In the genomic region with DNA sequence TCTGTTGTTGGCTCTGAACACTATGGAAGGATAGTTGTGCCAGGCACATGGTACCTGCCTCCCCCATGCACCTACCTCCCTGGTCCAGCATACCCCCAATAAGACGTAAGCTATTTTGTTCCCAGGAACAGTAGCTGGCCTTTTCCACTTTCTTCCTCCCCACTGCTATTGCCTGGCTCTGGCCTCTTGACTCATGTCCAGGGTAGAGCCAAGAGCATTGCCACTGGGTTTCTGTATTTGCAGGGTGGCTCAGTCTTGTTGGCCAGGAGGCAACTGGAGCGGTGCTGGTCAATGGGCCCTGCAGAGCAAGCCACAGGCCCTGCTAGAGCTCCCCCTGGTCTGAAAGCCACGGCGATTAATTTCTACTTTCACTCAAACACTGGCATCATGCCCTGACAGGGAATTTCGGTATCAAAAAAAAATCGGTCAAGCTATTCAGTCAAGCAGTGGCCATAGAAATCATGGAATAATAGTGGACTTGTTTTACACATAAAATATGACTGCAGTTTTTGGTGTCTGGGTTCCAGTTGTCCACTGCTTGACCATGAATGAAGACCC, we compare ENCODE assay signal across 26 mouse cellular contexts.
DNase-seq lines count a peak whose midpoint lies in the region; ATAC-seq lines count a peak whose summit lies in the region.
"Had no signal": no experiment of that assay in that cellular context is flagged by ENCODE, and none has a peak within 500 bp of the region (broad histone marks: within the 10 kb centered on the region; RNA-seq: fewer than 3 reads in every experiment).

No protein-coding gene starts in this region.

- no peak overlapping the region for H3K9ac ChIP-seq in heart, embryonic 12.5 days
- H3K9ac ChIP-seq: embryonic facial prominence, embryonic 15.5 days; forebrain, embryonic 15.5 days; liver, embryonic 13.5 days; midbrain, embryonic 12.5 days; neural tube, embryonic 12.5 days had no signal

- peak; percentile 18 for DNase-seq in cerebellum, adult 11-12 months
- no peak for DNase-seq in heart, adult 8-10 months (ENCODE audit: low spot score)
- DNase-seq in left cerebral cortex, postnatal 4 days = peak; percentile 34
- no peak for DNase-seq in left cerebral cortex, adult 9 months (ENCODE audit: low spot score in 2 of 2)
- DNase-seq in fibroblast of lung, adult 2 months (ENCODE audit: low read depth) = peak; percentile 75
- DNase-seq: cerebellum, adult 8-10 months; gastrocnemius, postnatal 14 days; kidney, adult 9 months; kidney, postnatal 25 days; layer of hippocampus, adult 9-11 months; liver, embryonic 13.5 days; lung, adult 2 months; lung, postnatal 14 days; retina, postnatal 1 day; right cerebral cortex, postnatal 25 days; spleen, adult 18-20 months had no signal

- no peak overlapping the region for H3K4me2 ChIP-seq in heart, embryonic 12.5 days
- H3K4me2 ChIP-seq: embryonic facial prominence, embryonic 15.5 days; forebrain, embryonic 15.5 days; liver, embryonic 13.5 days; midbrain, embryonic 12.5 days; neural tube, embryonic 12.5 days had no signal

- ATAC-seq in cerebellum, adult (ENCODE audit: insufficient number of reproducible peaks, low FRiP score, low TSS enrichment) = no peak
- no peak for ATAC-seq in heart, embryonic 12.5 days (ENCODE audit: insufficient number of reproducible peaks, low FRiP score)
- ATAC-seq: CD4-positive, CD25-positive, alpha-beta regulatory T cell, adult 4 months; forebrain, embryonic 15.5 days; hindbrain, embryonic 16.5 days; intestine, embryonic 16.5 days had no signal

- H3K4me3 ChIP-seq in heart, embryonic 12.5 days = no peak overlapping the region
- H3K4me3 ChIP-seq: embryonic facial prominence, embryonic 15.5 days; forebrain, embryonic 15.5 days; left cerebral cortex, adult 2 months; liver, embryonic 13.5 days; midbrain, embryonic 12.5 days; neural tube, embryonic 12.5 days had no signal

- H3K9me3 ChIP-seq in heart, embryonic 12.5 days (replicated peaks) = 0 out of 2 replicates have a peak, but pooled peaks cover 4% of the 10 kb centered on the region
- H3K9me3 ChIP-seq: embryonic facial prominence, embryonic 15.5 days; forebrain, embryonic 15.5 days; liver, embryonic 13.5 days; midbrain, embryonic 12.5 days; neural tube, embryonic 12.5 days had no signal

- H3K36me3 ChIP-seq in heart, embryonic 12.5 days = peaks cover 5% of the 10 kb centered on the region
- H3K36me3 ChIP-seq: embryonic facial prominence, embryonic 15.5 days; forebrain, embryonic 15.5 days; liver, embryonic 13.5 days; midbrain, embryonic 12.5 days; neural tube, embryonic 12.5 days had no signal

- H3K27me3 ChIP-seq in heart, embryonic 12.5 days (replicated peaks) = no peaks in the 10 kb centered on the region
- H3K27me3 ChIP-seq: embryonic facial prominence, embryonic 15.5 days; forebrain, embryonic 15.5 days; neural tube, embryonic 12.5 days had no signal

- H3K4me1 ChIP-seq in heart, embryonic 12.5 days (replicated peaks) = peaks cover 81% of the 10 kb centered on the region

- H3K27ac ChIP-seq in heart, embryonic 12.5 days (ENCODE audit: poor library complexity, severe bottlenecking) = 0 out of 2 replicates have a peak overlapping the region, but pooled peaks have one; percentile 30
- H3K27ac ChIP-seq: embryonic facial prominence, embryonic 15.5 days; forebrain, embryonic 15.5 days; left cerebral cortex, adult 2 months; liver, embryonic 13.5 days; midbrain, embryonic 12.5 days; neural tube, embryonic 12.5 days had no signal

- intact Hi-C loops in left cerebral cortex, postnatal 4 days (cut with DNase I) = no loop called here

- WGBS in heart, embryonic 12.5 days = 86% methylated on average over 6 of the region's 6 CpGs

Comparison
In these comparisons a context has a peak if more than half of its experiments do, and no peak if none do; other contexts are left out.
1. DNase-seq: peak in cerebellum, adult 11-12 months (single experiment), left cerebral cortex, postnatal 4 days (single experiment) and fibroblast of lung, adult 2 months (single experiment); none in heart, adult 8-10 months (single experiment) and left cerebral cortex, adult 9 months (0 of 2).